Mouse (Mus musculus): ENCODE results near the gene Tapbp.
A peak's percentile ranks its signal among the peaks of the same experiment; 100 is the strongest.

Gene Tapbp

GRCm38 (mm10) chr17:33968489-33968888 is 52.8 kb downstream of the Tapbp start:
- DNase-seq (ENCODE audit: low spot score): peak; percentile 83

- no peak for DNase-seq (ENCODE audit: low spot score)
These were observed 53.2 kb downstream of the Tapbp start for GRCm38 (mm10) chr17:33968927-33969326.

- peak; percentile 54 for DNase-seq (ENCODE audit: low spot score)
These were observed 53.7 kb downstream of the Tapbp start for GRCm38 (mm10) chr17:33969394-33969793.

- peak; percentile 75 for DNase-seq (ENCODE audit: low spot score)
These were observed 57.0 kb downstream of the Tapbp start for GRCm38 (mm10) chr17:33972691-33973090.

- no peak for DNase-seq (ENCODE audit: low spot score)
These were observed 57.9 kb downstream of the Tapbp start for GRCm38 (mm10) chr17:33973572-33973971.

- no peak for DNase-seq (ENCODE audit: low spot score)
These were observed 62.3 kb downstream of the Tapbp start for GRCm38 (mm10) chr17:33977861-33978557.

GRCm38 (mm10) chr17:33978631-33979031 is 62.9 kb downstream of the Tapbp start:
- DNase-seq (ENCODE audit: low spot score): peak; percentile 52
